Mouse (Mus musculus): ENCODE measurements around the gene B630019K06Rik. TPM values are rescaled to one million over a fixed set of nuclear protein-coding genes. Genes with fewer than 3 reads are reported as not detected.

The B630019K06Rik gene
- polyA plus RNA-seq (2012; rRNA removed; ENCODE audit: low replicate concordance) = 0.60 and 2.9 TPM in 2 replicates

GRCm38 (mm10) chrX:8892343-8893155 is at the start of gene B630019K06Rik:
Gene B630019K06Rik, plus strand, starts transcription at chrX:8892382.

GRCm38 (mm10) chrX:8843694-8844093 is 48.5 kb upstream of the B630019K06Rik start, which contains the start of gene Gm6592:
Gene Gm6592, plus strand, starts transcription at chrX:8843994.

DNA sequence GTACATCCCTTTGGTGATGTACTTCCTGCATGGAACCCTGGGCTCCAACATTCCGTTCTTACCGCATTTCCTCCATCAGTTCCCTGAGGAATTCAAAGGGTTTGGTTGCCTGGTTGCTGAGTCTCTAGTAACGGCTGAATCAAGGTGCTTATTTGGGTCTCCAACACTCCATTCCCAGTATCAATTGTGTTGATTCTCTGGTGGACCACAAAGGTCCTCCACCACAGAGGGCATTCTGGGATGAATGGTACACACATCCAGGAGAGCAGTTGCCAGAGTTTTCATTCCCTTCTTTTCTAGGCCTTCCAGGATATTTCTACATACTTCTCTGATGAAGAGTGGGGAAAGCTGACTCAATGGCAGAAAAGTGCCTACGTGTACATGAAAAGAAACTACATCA is 18.2 kb upstream of the B630019K06Rik start, which contains the start of gene Gm5751:
Gene Gm5751 (plus strand): TSS at position 301 of the 400 bp plus-strand sequence.

Other genes with a start within 250 kb of the B630019K06Rik start
- not detected in 2 replicates for gene Ssxb8, start 201.5 kb upstream of the B630019K06Rik start, polyA plus RNA-seq (2012; rRNA removed; ENCODE audit: low replicate concordance)
- gene Ssx9, start 143.9 kb upstream of the B630019K06Rik start, polyA plus RNA-seq (2012; rRNA removed; ENCODE audit: low replicate concordance) = not detected in 2 replicates
- not detected in 2 replicates for gene Ssxb5, start 88.7 kb upstream of the B630019K06Rik start, polyA plus RNA-seq (2012; rRNA removed; ENCODE audit: low replicate concordance)
- gene Gm6592, start 48.4 kb upstream of the B630019K06Rik start, polyA plus RNA-seq (2012; rRNA removed; ENCODE audit: low replicate concordance) = not detected in 2 replicates
- gene Gm5751, start 18.1 kb upstream of the B630019K06Rik start, polyA plus RNA-seq (2012; rRNA removed; ENCODE audit: low replicate concordance) = not detected in 2 replicates
- not detected in 2 replicates for gene Fthl17b, start 70.6 kb downstream of the B630019K06Rik start, polyA plus RNA-seq (2012; rRNA removed; ENCODE audit: low replicate concordance)
- not detected in 2 replicates for gene Fthl17c, start 84.2 kb downstream of the B630019K06Rik start, polyA plus RNA-seq (2012; rRNA removed; ENCODE audit: low replicate concordance)
- not detected in 2 replicates for gene Fthl17d, start 94.4 kb downstream of the B630019K06Rik start, polyA plus RNA-seq (2012; rRNA removed; ENCODE audit: low replicate concordance)
- not detected in 2 replicates for gene Fthl17e, start 141.1 kb downstream of the B630019K06Rik start, polyA plus RNA-seq (2012; rRNA removed; ENCODE audit: low replicate concordance)
- not detected in 2 replicates for gene Fthl17f, start 170.6 kb downstream of the B630019K06Rik start, polyA plus RNA-seq (2012; rRNA removed; ENCODE audit: low replicate concordance)
- gene 4930402K13Rik, start 212.2 kb downstream of the B630019K06Rik start, polyA plus RNA-seq (2012; rRNA removed; ENCODE audit: low replicate concordance) = not detected in 2 replicates

Measured in subcutaneous adipose tissue, adult 2 months (tissue).